Mouse (Mus musculus) forelimb bud, embryonic 11.5 days (tissue): ENCODE data around the gene Tox3.

Experiments used
- DNase-seq: peaks from one replicate; pipeline ENCODE4 v3.0.0-alpha.2; 2012; ENCODE audit warnings: low read depth, low spot score

Tox3 gene

GRCm38 (mm10) chr8:90243957-90244356 is 104.2 kb downstream of the Tox3 start:
- no peak for DNase-seq

- DNase-seq: no peak
Observed at GRCm38 (mm10) chr8:90242351-90242750, 105.8 kb downstream of the Tox3 start.

- no peak for DNase-seq
Observed at GRCm38 (mm10) chr8:90241461-90241860, 106.7 kb downstream of the Tox3 start.

- no peak for DNase-seq
Observed at GRCm38 (mm10) chr8:90232501-90232900, 115.6 kb downstream of the Tox3 start.

- DNase-seq: no peak
Observed at GRCm38 (mm10) chr8:90224172-90224571, 124.0 kb downstream of the Tox3 start.

GRCm38 (mm10) chr8:90209105-90210037 is 138.8 kb downstream of the Tox3 start:
- no peak for DNase-seq
